Mouse (Mus musculus) heart, embryonic 15.5 days (tissue): Measurements from ENCODE around the gene Dlg1. TPM values are rescaled to one million over a fixed set of nuclear protein-coding genes. Genes with fewer than 3 reads are reported as not detected.

ENCODE experiments used
- ATAC-seq: fragments of 200-750 bp; cut with Nextera tagmentation; replicated peaks from 2 replicates; pipeline ENCODE4 v1.8.0; 2017; ENCODE audit warnings: low read depth, moderate TSS enrichment; ENCODE audit not compliant: insufficient number of reproducible peaks, insufficient read depth, low FRiP score
- H3K27ac ChIP-seq: fragments of 300-500 bp; sonication (generic); 2 replicates; pipeline ENCODE4 v1.5.1; 2015; ENCODE audit warnings: mild to moderate bottlenecking, inconsistent platforms
- H3K27me3 ChIP-seq: fragments of 300-500 bp; sonication (generic); 2 replicates; pipeline ENCODE4 v1.6.1; 2015; ENCODE audit warnings: inconsistent platforms
- H3K36me3 ChIP-seq: fragments of 300-500 bp; sonication (generic); 2 replicates; pipeline ENCODE4 v1.6.1; 2015; ENCODE audit warnings: mild to moderate bottlenecking, inconsistent platforms
- H3K4me1 ChIP-seq: fragments of 300-500 bp; sonication (generic); replicated peaks from 2 replicates; pipeline ENCODE4 v1.6.1; 2015; ENCODE audit warnings: inconsistent platforms
- H3K4me2 ChIP-seq: fragments of 300-500 bp; sonication (generic); 2 replicates; pipeline ENCODE4 v1.6.1; 2015; ENCODE audit warnings: inconsistent platforms, mild to moderate bottlenecking, moderate library complexity
- H3K4me3 ChIP-seq: fragments of 300-500 bp; sonication (generic); 2 replicates; pipeline ENCODE4 v1.5.1; 2015; ENCODE audit warnings: mild to moderate bottlenecking, inconsistent platforms
- H3K9ac ChIP-seq: fragments of 300-500 bp; sonication (generic); 2 replicates; pipeline ENCODE4 v1.6.1; 2015; ENCODE audit warnings: mild to moderate bottlenecking, inconsistent platforms
- H3K9me3 ChIP-seq: fragments of 300-500 bp; sonication (generic); replicated peaks from 2 replicates; pipeline ENCODE4 v1.6.1; 2016; ENCODE audit warnings: inconsistent platforms
- WGBS: fragments of 180-500 bp; shearing (Covaris S2); methylation state at CpG from one replicate; pipeline ENCODE4 v1.1.7; 2015; ENCODE audit warnings: mixed read lengths; 5-methylcytosine and 5-hydroxymethylcytosine counted together
- polyA plus RNA-seq: library from polyadenylated mRNA; unstranded; fragments of >200 nt; fragmentation: Nextera tagmentation; extraction: Ambion mirVana; gene quantifications from 2 replicates; pipeline ENCODE4 v1.2.1, GENCODE M21; 2015

The Dlg1 gene
- polyA plus RNA-seq, 1 experiment from 2014 or later = 12.4 TPM

- no peak overlapping the region for H3K9ac ChIP-seq
- H3K27ac ChIP-seq = no peak overlapping the region
- H3K4me3 ChIP-seq = no peak overlapping the region
- H3K4me1 ChIP-seq = 0 out of 2 replicates have a peak, but pooled peaks cover 3% of the 10 kb centered on the region
- ATAC-seq = no peak
- H3K36me3 ChIP-seq = peaks cover 44% of the 10 kb centered on the region
- 84% methylated on average over 3 of the region's 3 CpGs for WGBS
- H3K9me3 ChIP-seq = no peaks in the 10 kb centered on the region
- no peaks in the 10 kb centered on the region for H3K27me3 ChIP-seq
- H3K4me2 ChIP-seq = no peak overlapping the region
Observed at GRCm38 (mm10) chr16:31865242-31865641, 202.0 kb downstream of the Dlg1 start.

DNA sequence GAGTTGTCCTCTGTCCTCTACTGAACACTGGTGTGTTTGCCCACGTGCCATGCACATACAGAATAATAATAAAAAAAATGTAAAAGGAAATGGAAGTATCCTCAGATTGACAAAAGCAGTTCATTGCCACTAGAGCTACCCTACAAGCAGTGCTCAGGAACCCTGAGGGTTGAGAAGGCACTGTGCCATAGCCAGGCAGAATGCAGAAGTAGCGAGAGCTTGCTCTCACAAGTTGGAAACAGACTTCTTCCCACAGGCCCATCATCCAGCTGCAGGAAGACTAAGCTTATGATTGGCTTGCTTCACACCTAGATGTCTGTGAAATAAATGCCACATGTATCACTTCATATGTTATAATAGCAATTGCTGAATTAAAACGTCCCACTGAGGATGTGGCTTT is 203.7 kb downstream of the Dlg1 start:
- Histone ChIP-seq H3K9me3 (no peaks in the 10 kb centered on the region), H3K4me3 (no peak overlapping the region), H3K4me1 (0 out of 2 replicates have a peak, but pooled peaks cover 3% of the 10 kb centered on the region), H3K4me2 (no peak overlapping the region), H3K9ac (no peak overlapping the region), H3K36me3 (peaks cover 41% of the 10 kb centered on the region), H3K27me3 (no peaks in the 10 kb centered on the region), H3K27ac (no peak overlapping the region)
- no peak for ATAC-seq
- 88% methylated on average over 3 of the region's 3 CpGs for WGBS

GRCm38 (mm10) chr16:31867736-31868135 is 204.5 kb downstream of the Dlg1 start:
- no peak for ATAC-seq
- H3K4me1 ChIP-seq = 0 out of 2 replicates have a peak, but pooled peaks cover 3% of the 10 kb centered on the region
- no peak overlapping the region for H3K27ac ChIP-seq

DNA sequence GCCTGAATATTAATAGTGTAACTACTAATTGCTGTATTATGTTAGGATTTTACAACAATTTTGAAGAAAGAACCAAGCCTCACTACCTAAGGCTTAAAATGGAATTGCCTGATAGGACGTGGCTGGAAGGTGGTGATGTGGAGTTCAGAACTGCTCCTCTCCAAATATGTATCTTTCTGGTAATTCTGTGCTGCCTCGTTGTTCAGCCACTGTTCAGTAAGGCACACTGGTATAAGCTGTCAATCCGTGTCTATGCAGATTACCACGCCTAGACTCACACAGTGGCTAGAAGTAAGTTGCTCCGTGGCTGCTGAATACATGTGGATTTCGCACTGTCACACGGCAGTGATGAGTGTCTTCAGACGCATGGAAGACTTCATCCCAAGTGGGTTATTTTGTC is 210.5 kb downstream of the Dlg1 start:
- ATAC-seq = no peak
- H3K36me3 ChIP-seq = peaks cover 20% of the 10 kb centered on the region; the same call in 1 of the 2 replicates
- H3K27ac ChIP-seq = no peak overlapping the region
- H3K9ac ChIP-seq = no peak overlapping the region
- H3K4me1 ChIP-seq = peaks cover 1% of the 10 kb centered on the region; the same call in 1 of the 2 replicates
- no peaks in the 10 kb centered on the region for H3K27me3 ChIP-seq
- 92% methylated on average over 8 of the region's 8 CpGs for WGBS
- no peak overlapping the region for H3K4me2 ChIP-seq
- H3K9me3 ChIP-seq = no peaks in the 10 kb centered on the region
- H3K4me3 ChIP-seq = no peak overlapping the region

More at GRCm38 (mm10) chr16:31867736-31868135, 204.5 kb downstream of the Dlg1 start:
- 68% methylated on average over 4 of the region's 4 CpGs for WGBS
- Histone ChIP-seq H3K4me3 (no peak overlapping the region), H3K4me2 (no peak overlapping the region), H3K9ac (no peak overlapping the region), H3K36me3 (peaks cover 41% of the 10 kb centered on the region), H3K27me3 (no peaks in the 10 kb centered on the region), H3K9me3 (no peaks in the 10 kb centered on the region)

- H3K4me2 ChIP-seq = no peak overlapping the region
- H3K36me3 ChIP-seq = peaks cover 20% of the 10 kb centered on the region; the same call in 1 of the 2 replicates
- 87% methylated on average over 4 of the region's 4 CpGs for WGBS
- no peaks in the 10 kb centered on the region for H3K27me3 ChIP-seq
- H3K27ac ChIP-seq = no peak overlapping the region
- no peak overlapping the region for H3K4me3 ChIP-seq
- H3K9ac ChIP-seq = no peak overlapping the region
- H3K4me1 ChIP-seq = peaks cover 5% of the 10 kb centered on the region; the same call in 1 of the 2 replicates
- ATAC-seq = no peak
- H3K9me3 ChIP-seq = no peaks in the 10 kb centered on the region
Observed at GRCm38 (mm10) chr16:31875391-31875790, 212.1 kb downstream of the Dlg1 start.

DNA sequence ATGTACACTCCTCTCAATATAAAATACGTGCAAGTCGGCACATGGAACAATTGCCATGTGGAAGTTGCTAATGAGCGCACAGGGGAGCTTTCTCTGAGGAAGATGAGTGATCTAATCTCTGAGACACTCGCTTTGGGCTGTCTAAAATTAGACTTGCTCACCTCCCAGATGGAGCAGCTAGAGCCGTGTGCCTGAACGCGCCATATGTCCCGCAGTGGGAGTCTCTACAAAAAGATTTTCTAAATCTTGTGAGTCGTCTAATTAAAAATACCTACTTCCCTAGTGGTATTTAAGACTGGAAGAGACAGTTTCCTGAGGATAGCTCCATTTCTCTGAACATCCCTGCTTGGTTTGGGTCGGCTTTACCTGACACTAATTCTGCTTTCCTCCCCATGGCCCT is 213.1 kb downstream of the Dlg1 start:
- ATAC-seq = no peak
- H3K27me3 ChIP-seq = no peaks in the 10 kb centered on the region
- no peak overlapping the region for H3K9ac ChIP-seq

GRCm38 (mm10) chr16:31878052-31878451 is 214.8 kb downstream of the Dlg1 start:
- Histone ChIP-seq H3K27ac (no peak overlapping the region), H3K4me1 (peaks cover 8% of the 10 kb centered on the region; the same call in 1 of the 2 replicates), H3K9me3 (no peaks in the 10 kb centered on the region), H3K36me3 (peaks cover 6% of the 10 kb centered on the region; the same call in 1 of the 2 replicates), H3K9ac (no peak overlapping the region), H3K27me3 (no peaks in the 10 kb centered on the region), H3K4me3 (no peak overlapping the region), H3K4me2 (no peak overlapping the region)
- 69% methylated on average over 6 of the region's 6 CpGs for WGBS
- ATAC-seq = no peak

More for the DNA sequence above, 213.1 kb downstream of the Dlg1 start:
- Histone ChIP-seq H3K4me3 (no peak overlapping the region), H3K27ac (no peak overlapping the region), H3K4me1 (peaks cover 5% of the 10 kb centered on the region; the same call in 1 of the 2 replicates), H3K4me2 (no peak overlapping the region), H3K36me3 (peaks cover 16% of the 10 kb centered on the region; the same call in 1 of the 2 replicates), H3K9me3 (no peaks in the 10 kb centered on the region)
- WGBS = 55% methylated on average over 10 of the region's 10 CpGs

DNA sequence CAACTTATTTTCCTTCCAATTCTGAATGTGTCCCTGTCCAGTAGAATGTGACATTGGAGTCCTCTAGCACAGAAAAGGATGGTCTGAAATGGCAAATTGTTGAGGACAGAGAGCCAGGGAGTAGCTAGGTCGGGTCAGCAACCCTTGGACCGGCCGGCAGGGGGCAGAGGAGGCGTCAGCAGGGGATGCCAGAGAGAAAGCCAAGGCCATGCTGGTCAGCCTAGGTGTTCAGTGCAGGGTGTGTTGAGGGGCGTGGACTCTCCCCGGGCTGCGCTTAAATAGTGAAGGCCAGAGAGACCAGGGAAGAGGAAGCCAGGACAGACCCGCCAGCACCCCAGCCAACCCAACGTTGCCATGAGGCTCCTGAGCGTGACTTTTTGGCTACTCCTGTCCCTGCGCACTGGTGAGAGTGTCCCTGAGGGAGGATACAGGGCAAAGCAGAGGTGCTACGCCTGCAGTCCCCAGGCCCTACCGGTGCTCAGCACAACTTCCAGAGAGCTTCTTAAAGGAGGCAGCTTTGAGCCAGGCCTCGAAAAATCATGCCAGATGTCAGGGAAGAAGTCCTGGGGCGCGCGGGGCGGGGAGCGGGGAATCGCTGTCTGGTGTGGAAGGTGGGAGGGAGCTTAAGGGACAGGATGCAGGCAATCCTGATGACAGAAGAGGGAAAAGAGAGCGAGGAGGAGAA is 215.5 kb downstream of the Dlg1 start, which contains the start of gene Meltf:
Meltf (plus strand) TSS at position 238 of the 685 bp plus-strand sequence.
- Histone ChIP-seq H3K9me3 (no peaks in the 10 kb centered on the region), H3K4me3 (no peak within 1 kb of the TSS), H3K27me3 (no peaks in the 10 kb centered on the region), H3K4me2 (peak within 1 kb of the TSS; percentile 40; the same call in 1 of the 2 replicates), H3K9ac (no peak within 1 kb of the TSS), H3K36me3 (peaks cover 6% of the 10 kb centered on the region; the same call in 1 of the 2 replicates), H3K27ac (no peak within 1 kb of the TSS), H3K4me1 (peaks cover 8% of the 10 kb centered on the region)
- ATAC-seq = no peak
- 29% methylated on average over 21 of the region's 21 CpGs for WGBS

GRCm38 (mm10) chr16:31880146-31880840 is 217.1 kb downstream of the Dlg1 start:
- WGBS = 75% methylated on average over 8 of the region's 8 CpGs
- peaks cover 13% of the 10 kb centered on the region for H3K4me1 ChIP-seq
- H3K9ac ChIP-seq = no peak overlapping the region

GRCm38 (mm10) chr16:31882381-31882908 is 219.2 kb downstream of the Dlg1 start:
- H3K36me3 ChIP-seq = no peaks in the 10 kb centered on the region
- H3K27me3 ChIP-seq = peaks cover 3% of the 10 kb centered on the region; the same call in 1 of the 2 replicates
- H3K4me1 ChIP-seq = peaks cover 13% of the 10 kb centered on the region
- no peak for ATAC-seq
- WGBS = 51% methylated on average over 9 of the region's 9 CpGs
- no peak overlapping the region for H3K9ac ChIP-seq
- H3K9me3 ChIP-seq = no peaks in the 10 kb centered on the region
- no peak overlapping the region for H3K4me2 ChIP-seq
- no peak overlapping the region for H3K4me3 ChIP-seq
- no peak overlapping the region for H3K27ac ChIP-seq

More at GRCm38 (mm10) chr16:31880146-31880840, 217.1 kb downstream of the Dlg1 start:
- ATAC-seq = no peak
- Histone ChIP-seq H3K27ac (no peak overlapping the region), H3K36me3 (no peaks in the 10 kb centered on the region), H3K9me3 (no peaks in the 10 kb centered on the region), H3K4me2 (no peak overlapping the region), H3K4me3 (no peak overlapping the region), H3K27me3 (no peaks in the 10 kb centered on the region)

DNA sequence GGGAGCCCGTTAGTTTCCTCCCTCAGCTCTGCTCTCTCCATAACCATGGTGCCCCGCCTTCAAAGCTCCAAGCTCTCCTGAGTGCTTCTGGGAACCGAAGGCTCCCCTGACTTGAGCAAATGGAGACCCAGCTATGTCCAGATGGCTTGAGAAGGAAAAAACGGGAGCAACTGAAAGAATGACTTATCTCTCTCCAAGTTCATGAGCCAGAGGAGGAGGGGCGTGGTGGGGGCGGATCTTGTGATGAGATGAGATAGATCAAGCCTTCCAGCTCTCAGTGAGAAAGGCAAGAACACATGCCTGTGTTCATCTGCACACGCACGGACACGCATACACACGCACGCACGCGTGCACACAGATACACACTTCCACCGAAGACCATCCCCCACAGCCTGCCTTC is 220.1 kb downstream of the Dlg1 start:
- WGBS = 56% methylated on average over 14 of the region's 14 CpGs
- peaks cover 3% of the 10 kb centered on the region; the same call in 1 of the 2 replicates for H3K27me3 ChIP-seq
- no peaks in the 10 kb centered on the region for H3K36me3 ChIP-seq
- no peak overlapping the region for H3K4me3 ChIP-seq
- H3K9ac ChIP-seq = no peak overlapping the region
- no peak overlapping the region; the same call in 1 of the 2 replicates for H3K4me2 ChIP-seq
- peaks cover 13% of the 10 kb centered on the region for H3K4me1 ChIP-seq
- ATAC-seq = no peak
- no peak overlapping the region for H3K27ac ChIP-seq
- H3K9me3 ChIP-seq = no peaks in the 10 kb centered on the region
